Mouse (Mus musculus): ENCODE measurements around the gene Stbd1. TPM values are rescaled to one million over a fixed set of nuclear protein-coding genes. Genes with fewer than 3 reads are reported as not detected.
A peak's percentile ranks its signal among the peaks of the same experiment; 100 is the strongest.

Gene Stbd1
- 6.7 and 7.5 TPM in 2 replicates for polyA plus RNA-seq (2016; fragmentation: Nextera tagmentation; extraction: Ambion mirVana)

- H3K27me3 ChIP-seq (ENCODE audit: low read depth, poor library complexity, severe bottlenecking), result peaks cover 41% of the 10 kb centered on the region
- DNase-seq (ENCODE audit: low spot score), result peak; percentile 85
- peak within 1 kb of the TSS; percentile 80 for H3K27ac ChIP-seq (replicated peaks)
- H3K9me3 ChIP-seq (replicated peaks), result no peaks in the 10 kb centered on the region
- no peaks in the 10 kb centered on the region for H3K36me3 ChIP-seq
- H3K4me3 ChIP-seq, result peak within 1 kb of the TSS; percentile 63
- H3K4me1 ChIP-seq, result peaks cover 16% of the 10 kb centered on the region
- under 1% methylated on average over 69 of the region's 69 CpGs for WGBS
Observed at GRCm38 (mm10) chr5:92602691-92603690, at the start of gene Stbd1. Stbd1 (plus strand) TSS chr5:92603041.

GRCm38 (mm10) chr5:92553939-92554338 lies 48.9 kb upstream of the Stbd1 start:
- no peaks in the 10 kb centered on the region for H3K27me3 ChIP-seq (ENCODE audit: low read depth, poor library complexity, severe bottlenecking)
- no peaks in the 10 kb centered on the region for H3K9me3 ChIP-seq (replicated peaks)
- H3K36me3 ChIP-seq, result no peaks in the 10 kb centered on the region
- no peak for DNase-seq (ENCODE audit: low spot score)
- no peak overlapping the region for H3K4me3 ChIP-seq
- WGBS, result 65% methylated on average over 3 of the region's 3 CpGs
- H3K4me1 ChIP-seq, result no peaks in the 10 kb centered on the region
- no peak overlapping the region for H3K27ac ChIP-seq (replicated peaks)

GRCm38 (mm10) chr5:92554443-92554842 lies 48.4 kb upstream of the Stbd1 start:
- no peak overlapping the region for H3K27ac ChIP-seq (replicated peaks)
- H3K4me3 ChIP-seq, result no peak overlapping the region
- no peak for DNase-seq (ENCODE audit: low spot score)
- H3K9me3 ChIP-seq (replicated peaks), result no peaks in the 10 kb centered on the region
- H3K36me3 ChIP-seq, result no peaks in the 10 kb centered on the region
- no peaks in the 10 kb centered on the region for H3K4me1 ChIP-seq
- 90% methylated on average over 4 of the region's 4 CpGs for WGBS
- H3K27me3 ChIP-seq (ENCODE audit: low read depth, poor library complexity, severe bottlenecking), result no peaks in the 10 kb centered on the region

- Histone ChIP-seq H3K36me3 (no peaks in the 10 kb centered on the region), H3K4me1 (no peaks in the 10 kb centered on the region), H3K9me3 (replicated peaks) (no peaks in the 10 kb centered on the region), H3K27ac (replicated peaks) (no peak within 1 kb of the TSS), H3K27me3 (ENCODE audit: low read depth, poor library complexity, severe bottlenecking) (no peaks in the 10 kb centered on the region), H3K4me3 (no peak within 1 kb of the TSS)
- 78% methylated on average over 16 of the region's 16 CpGs for WGBS
- DNase-seq (ENCODE audit: low spot score), result no peak
Observed at GRCm38 (mm10) chr5:92554891-92555511, 47.8 kb upstream of the Stbd1 start, which contains the start of gene Fam47e. Fam47e (plus strand) TSS chr5:92555069.

GRCm38 (mm10) chr5:92555905-92556304 lies 46.9 kb upstream of the Stbd1 start:
- WGBS, result 97% methylated on average over 1 of the region's 1 CpGs

GRCm38 (mm10) chr5:92557508-92557907 lies 45.3 kb upstream of the Stbd1 start:
- Histone ChIP-seq H3K27ac (replicated peaks) (no peak overlapping the region), H3K36me3 (no peaks in the 10 kb centered on the region), H3K27me3 (ENCODE audit: low read depth, poor library complexity, severe bottlenecking) (no peaks in the 10 kb centered on the region), H3K4me3 (no peak overlapping the region), H3K9me3 (replicated peaks) (no peaks in the 10 kb centered on the region), H3K4me1 (no peaks in the 10 kb centered on the region)
- DNase-seq (ENCODE audit: low spot score), result no peak
- 78% methylated on average over 1 of the region's 1 CpGs for WGBS

More at GRCm38 (mm10) chr5:92555905-92556304, 46.9 kb upstream of the Stbd1 start:
- DNase-seq (ENCODE audit: low spot score), result no peak
- Histone ChIP-seq H3K27me3 (ENCODE audit: low read depth, poor library complexity, severe bottlenecking) (no peaks in the 10 kb centered on the region), H3K4me1 (no peaks in the 10 kb centered on the region), H3K27ac (replicated peaks) (no peak overlapping the region), H3K36me3 (no peaks in the 10 kb centered on the region), H3K4me3 (no peak overlapping the region), H3K9me3 (replicated peaks) (no peaks in the 10 kb centered on the region)

GRCm38 (mm10) chr5:92560201-92560600 lies 42.6 kb upstream of the Stbd1 start:
- H3K36me3 ChIP-seq, result no peaks in the 10 kb centered on the region
- WGBS, result 82% methylated on average over 2 of the region's 2 CpGs
- no peak overlapping the region for H3K27ac ChIP-seq (replicated peaks)
- H3K4me3 ChIP-seq, result no peak overlapping the region
- no peak for DNase-seq (ENCODE audit: low spot score)
- no peaks in the 10 kb centered on the region for H3K4me1 ChIP-seq
- H3K9me3 ChIP-seq (replicated peaks), result no peaks in the 10 kb centered on the region
- no peaks in the 10 kb centered on the region for H3K27me3 ChIP-seq (ENCODE audit: low read depth, poor library complexity, severe bottlenecking)

GRCm38 (mm10) chr5:92562002-92562401 lies 40.8 kb upstream of the Stbd1 start:
- Histone ChIP-seq H3K27ac (replicated peaks) (no peak overlapping the region), H3K9me3 (replicated peaks) (no peaks in the 10 kb centered on the region), H3K27me3 (ENCODE audit: low read depth, poor library complexity, severe bottlenecking) (no peaks in the 10 kb centered on the region), H3K4me1 (no peaks in the 10 kb centered on the region), H3K4me3 (no peak overlapping the region), H3K36me3 (no peaks in the 10 kb centered on the region)
- WGBS, result 81% methylated on average over 13 of the region's 13 CpGs
- DNase-seq (ENCODE audit: low spot score), result no peak

- WGBS, result 89% methylated on average over 4 of the region's 4 CpGs
- Histone ChIP-seq H3K4me1 (no peaks in the 10 kb centered on the region), H3K27me3 (ENCODE audit: low read depth, poor library complexity, severe bottlenecking) (no peaks in the 10 kb centered on the region), H3K9me3 (replicated peaks) (no peaks in the 10 kb centered on the region), H3K36me3 (no peaks in the 10 kb centered on the region), H3K27ac (replicated peaks) (no peak overlapping the region), H3K4me3 (no peak overlapping the region)
- DNase-seq (ENCODE audit: low spot score), result no peak
Observed at GRCm38 (mm10) chr5:92571232-92571631, 31.6 kb upstream of the Stbd1 start.

- Histone ChIP-seq H3K9me3 (replicated peaks) (no peaks in the 10 kb centered on the region), H3K27me3 (ENCODE audit: low read depth, poor library complexity, severe bottlenecking) (no peaks in the 10 kb centered on the region), H3K4me1 (no peaks in the 10 kb centered on the region), H3K4me3 (no peak overlapping the region), H3K36me3 (no peaks in the 10 kb centered on the region), H3K27ac (replicated peaks) (no peak overlapping the region)
- WGBS, result 89% methylated on average over 14 of the region's 14 CpGs
- no peak for DNase-seq (ENCODE audit: low spot score)
Observed at GRCm38 (mm10) chr5:92579559-92579958, 23.3 kb upstream of the Stbd1 start.

GRCm38 (mm10) chr5:92585932-92586331 lies 16.9 kb upstream of the Stbd1 start:
- Histone ChIP-seq H3K4me3 (no peak overlapping the region), H3K9me3 (replicated peaks) (no peaks in the 10 kb centered on the region), H3K36me3 (no peaks in the 10 kb centered on the region), H3K27ac (replicated peaks) (no peak overlapping the region), H3K4me1 (no peaks in the 10 kb centered on the region; the same call in 1 of the 2 replicates), H3K27me3 (ENCODE audit: low read depth, poor library complexity, severe bottlenecking) (no peaks in the 10 kb centered on the region)
- WGBS, result 69% methylated on average over 10 of the region's 10 CpGs
- no peak for DNase-seq (ENCODE audit: low spot score)

GRCm38 (mm10) chr5:92595026-92595425 lies 7.8 kb upstream of the Stbd1 start:
- 88% methylated on average over 5 of the region's 5 CpGs for WGBS
- no peak overlapping the region for H3K4me3 ChIP-seq
- H3K36me3 ChIP-seq, result no peaks in the 10 kb centered on the region
- no peaks in the 10 kb centered on the region for H3K4me1 ChIP-seq
- DNase-seq (ENCODE audit: low spot score), result no peak
- no peak overlapping the region for H3K27ac ChIP-seq (replicated peaks)
- no peaks in the 10 kb centered on the region for H3K27me3 ChIP-seq (ENCODE audit: low read depth, poor library complexity, severe bottlenecking)
- no peaks in the 10 kb centered on the region for H3K9me3 ChIP-seq (replicated peaks)

- no peak for DNase-seq (ENCODE audit: low spot score)
- H3K27ac ChIP-seq (replicated peaks), result no peak overlapping the region
- 92% methylated on average over 8 of the region's 8 CpGs for WGBS
- no peaks in the 10 kb centered on the region for H3K4me1 ChIP-seq
- H3K4me3 ChIP-seq, result no peak overlapping the region
- H3K27me3 ChIP-seq (ENCODE audit: low read depth, poor library complexity, severe bottlenecking), result peaks cover 8% of the 10 kb centered on the region
- no peaks in the 10 kb centered on the region for H3K9me3 ChIP-seq (replicated peaks)
- no peaks in the 10 kb centered on the region for H3K36me3 ChIP-seq
Observed at GRCm38 (mm10) chr5:92596865-92597264, 6.0 kb upstream of the Stbd1 start.
